Mouse (Mus musculus): ENCODE measurements around the gene Exoc6b.

Exoc6b gene

GRCm38 (mm10) chr6:84699579-84699978, 369.7 kb downstream of the Exoc6b start:
- DNase-seq: no peak

GRCm38 (mm10) chr6:84698288-84698673, 371.0 kb downstream of the Exoc6b start:
- no peak for DNase-seq

- DNase-seq: no peak
These were observed 371.6 kb downstream of the Exoc6b start for GRCm38 (mm10) chr6:84697474-84698287.

GRCm38 (mm10) chr6:84693844-84694243, 375.5 kb downstream of the Exoc6b start:
- DNase-seq: no peak

- no peak for DNase-seq
These were observed 376.1 kb downstream of the Exoc6b start for GRCm38 (mm10) chr6:84693204-84693603.

GRCm38 (mm10) chr6:84691907-84692306, 377.4 kb downstream of the Exoc6b start:
- no peak for DNase-seq

GRCm38 (mm10) chr6:84677770-84678169, 391.5 kb downstream of the Exoc6b start:
- no peak for DNase-seq

GRCm38 (mm10) chr6:84674936-84675335, 394.4 kb downstream of the Exoc6b start:
- no peak for DNase-seq

GRCm38 (mm10) chr6:84674136-84674535, 395.2 kb downstream of the Exoc6b start:
- DNase-seq: no peak

- no peak for DNase-seq
These were observed 407.7 kb downstream of the Exoc6b start for GRCm38 (mm10) chr6:84661451-84662112.

GRCm38 (mm10) chr6:84660982-84661381, 408.3 kb downstream of the Exoc6b start:
- no peak for DNase-seq

GRCm38 (mm10) chr6:84657091-84657490, 412.2 kb downstream of the Exoc6b start:
- no peak for DNase-seq

- no peak for DNase-seq
These were observed 412.6 kb downstream of the Exoc6b start for GRCm38 (mm10) chr6:84656680-84657079.

GRCm38 (mm10) chr6:84651902-84652301, 417.4 kb downstream of the Exoc6b start:
- DNase-seq: no peak

- DNase-seq: no peak
These were observed 422.1 kb downstream of the Exoc6b start for GRCm38 (mm10) chr6:84647197-84647596.

GRCm38 (mm10) chr6:84646696-84647095, 422.6 kb downstream of the Exoc6b start:
- DNase-seq: no peak

- DNase-seq: no peak
These were observed 428.3 kb downstream of the Exoc6b start for GRCm38 (mm10) chr6:84641062-84641431.

- DNase-seq: no peak
These were observed 428.8 kb downstream of the Exoc6b start for GRCm38 (mm10) chr6:84640324-84641061.

GRCm38 (mm10) chr6:84638206-84638605, 431.1 kb downstream of the Exoc6b start:
- DNase-seq: no peak

GRCm38 (mm10) chr6:84631588-84631987, 437.7 kb downstream of the Exoc6b start:
- DNase-seq: no peak

- DNase-seq: no peak
These were observed 439.0 kb downstream of the Exoc6b start for GRCm38 (mm10) chr6:84630276-84630675.

GRCm38 (mm10) chr6:84628831-84629230, 440.5 kb downstream of the Exoc6b start:
- no peak for DNase-seq

GRCm38 (mm10) chr6:84626398-84626797, 442.9 kb downstream of the Exoc6b start:
- DNase-seq: no peak

- no peak for DNase-seq
These were observed 450.1 kb downstream of the Exoc6b start for GRCm38 (mm10) chr6:84619166-84619565.

All from layer of hippocampus, adult 9-11 months (tissue).